Mouse (Mus musculus) MEL (cell line): Measurements from ENCODE around the gene Grm1. TPM values are rescaled to one million over a fixed set of nuclear protein-coding genes. Genes with fewer than 3 reads are reported as not detected.

ENCODE experiments used
- DNase-seq: peaks from one replicate; pipeline ENCODE4 v3.0.0; 2011; ENCODE audit warnings: low read depth, low spot score
- H3K27ac ChIP-seq: 2 replicates; pipeline ENCODE4 v1.5.1; 2012; ENCODE audit warnings: low read depth, mild to moderate bottlenecking, control low read depth, low read length, moderate library complexity; ENCODE audit not compliant: control insufficient read depth
- H3K27me3 ChIP-seq, 2 experiments: fragments of 150-350 bp in 1 of 2; sonication (generic) in 1 of 2; 2 replicates each; pipeline ENCODE4 v1.6.1; 2012; ENCODE audit warnings: low read length in 2 of 2, mild to moderate bottlenecking in 2 of 2, improper control_type of control experiment in 1 of 2, moderate library complexity in 1 of 2; ENCODE audit not compliant: insufficient read depth in 2 of 2, control insufficient read depth in 1 of 2
- H3K36me3 ChIP-seq, 2 experiments: 2 replicates each; pipeline ENCODE4 v1.6.1; 2012 to 2014; ENCODE audit warnings: low read length in 2 of 2, improper control_type of control experiment in 1 of 2, inconsistent platforms in 1 of 2, mild to moderate bottlenecking in 1 of 2; ENCODE audit not compliant: insufficient read depth in 2 of 2, control insufficient read depth in 1 of 2
- H3K4me1 ChIP-seq, 2 experiments: fragments of 150-350 bp in 1 of 2; sonication (generic) in 1 of 2; 2 replicates each; pipeline ENCODE4 v1.6.1; 2012; ENCODE audit warnings: low read length in 2 of 2, improper control_type of control experiment in 1 of 2, mild to moderate bottlenecking in 1 of 2; ENCODE audit not compliant: insufficient read depth in 2 of 2, control insufficient read depth in 1 of 2
- H3K4me3 ChIP-seq, 2 experiments: fragments of 150-350 bp in 1 of 2; sonication (generic) in 1 of 2; 2 replicates each; pipeline ENCODE4 v1.5.1; 2012; ENCODE audit warnings: low read depth in 2 of 2, low read length in 2 of 2, mild to moderate bottlenecking in 2 of 2, moderate library complexity in 2 of 2, control low read depth in 1 of 2, improper control_type of control experiment in 1 of 2; ENCODE audit not compliant: control insufficient read depth in 1 of 2, insufficient read depth in 1 of 2
- H3K79me2 ChIP-seq: 2 replicates; pipeline ENCODE4 v1.6.1; 2012; ENCODE audit warnings: mild to moderate bottlenecking, low read length, moderate library complexity; ENCODE audit not compliant: control insufficient read depth, poor library complexity, insufficient read depth
- H3K9ac ChIP-seq: 2 replicates; pipeline ENCODE4 v1.6.1; 2012; ENCODE audit warnings: low read depth, mild to moderate bottlenecking, control low read depth, low read length, moderate library complexity; ENCODE audit not compliant: control insufficient read depth, poor library complexity, severe bottlenecking
- H3K9me3 ChIP-seq: fragments of 150-350 bp; sonication (generic); replicated peaks from 2 replicates; pipeline ENCODE4 v1.6.1; 2012; ENCODE audit warnings: mild to moderate bottlenecking, low read length, improper control_type of control experiment, moderate library complexity; ENCODE audit not compliant: insufficient read depth
- BHLHE40 ChIP-seq: IDR thresholded peaks from 2 replicates; pipeline ENCODE4 v1.6.1; 2012; ENCODE audit warnings: low read depth, mild to moderate bottlenecking, inconsistent platforms, low read length, improper control_type of control experiment, borderline replicate concordance
- CHD1 ChIP-seq: IDR thresholded peaks from 2 replicates; pipeline ENCODE4 v1.6.1; 2012; ENCODE audit warnings: low read depth, mild to moderate bottlenecking, inconsistent platforms, low read length, improper control_type of control experiment
- CHD2 ChIP-seq: IDR thresholded peaks from 2 replicates; pipeline ENCODE4 v1.6.1; 2011; ENCODE audit warnings: low read length, improper control_type of control experiment
- CTCF ChIP-seq, 3 experiments: IDR thresholded peaks in 2 of 3; conservative IDR thresholded peaks in 1 of 3; 2 replicates each; pipeline ENCODE4 v1.5.1; 2011 to 2012; ENCODE audit warnings: low read length in 3 of 3, low read depth in 2 of 3, mild to moderate bottlenecking in 2 of 3, improper control_type of control experiment in 1 of 3, inconsistent platforms in 1 of 3, mixed read lengths in 1 of 3, moderate library complexity in 1 of 3; ENCODE audit not compliant: control insufficient read depth in 1 of 3, insufficient read depth in 1 of 3, poor library complexity in 1 of 3, severe bottlenecking in 1 of 3
- ETS1 ChIP-seq: IDR thresholded peaks from 2 replicates; pipeline ENCODE4 v1.6.1; 2012; ENCODE audit warnings: low read depth, mild to moderate bottlenecking, inconsistent platforms, low read length, improper control_type of control experiment, moderate library complexity
- MAFK ChIP-seq: IDR thresholded peaks from 2 replicates; pipeline ENCODE4 v1.6.1; 2011; ENCODE audit warnings: low read depth, mild to moderate bottlenecking, low read length, improper control_type of control experiment, borderline replicate concordance
- MXI1 ChIP-seq: IDR thresholded peaks from 2 replicates; pipeline ENCODE4 v1.6.1; 2011; ENCODE audit warnings: mild to moderate bottlenecking, low read depth, low read length, improper control_type of control experiment
- MYC ChIP-seq: IDR thresholded peaks from 2 replicates; pipeline ENCODE4 v1.6.1; 2011; ENCODE audit warnings: low read depth, mild to moderate bottlenecking, low read length, improper control_type of control experiment, moderate library complexity
- NRF1 ChIP-seq: IDR thresholded peaks from 2 replicates; pipeline ENCODE4 v1.6.1; 2014; ENCODE audit warnings: low read depth, mild to moderate bottlenecking, inconsistent platforms, low read length, improper control_type of control experiment, moderate library complexity; ENCODE audit not compliant: poor library complexity, insufficient read depth, severe bottlenecking
- POLR2A ChIP-seq, 2 experiments: IDR thresholded peaks; 2 replicates each; pipeline ENCODE4 v1.6.1; 2011 to 2012; ENCODE audit warnings: low read length in 2 of 2, mild to moderate bottlenecking in 2 of 2, control low read depth in 1 of 2, improper control_type of control experiment in 1 of 2, low read depth in 1 of 2, moderate library complexity in 1 of 2; ENCODE audit not compliant: control insufficient read depth in 1 of 2, insufficient read depth in 1 of 2, poor library complexity in 1 of 2
- POLR2AphosphoS5 ChIP-seq: IDR thresholded peaks from 2 replicates; pipeline ENCODE4 v1.6.1; 2012; ENCODE audit warnings: low read depth, borderline replicate concordance, mild to moderate bottlenecking, inconsistent platforms, low read length, moderate library complexity, mixed read lengths
- RAD21 ChIP-seq: IDR thresholded peaks from 2 replicates; pipeline ENCODE4 v1.6.1; 2011; ENCODE audit warnings: mild to moderate bottlenecking, low read depth, low read length, improper control_type of control experiment
- RCOR1 ChIP-seq: IDR thresholded peaks from 2 replicates; pipeline ENCODE4 v1.6.1; 2012; ENCODE audit warnings: low read depth, mild to moderate bottlenecking, inconsistent platforms, low read length, improper control_type of control experiment
- SMC3 ChIP-seq: IDR thresholded peaks from 2 replicates; pipeline ENCODE4 v1.6.1; 2011; ENCODE audit warnings: low read depth, low read length, improper control_type of control experiment
- USF2 ChIP-seq, 2 experiments: IDR thresholded peaks; 2 replicates each; pipeline ENCODE4 v1.6.1; 2011 to 2012; ENCODE audit warnings: improper control_type of control experiment in 2 of 2, low read length in 2 of 2, borderline replicate concordance in 1 of 2, inconsistent platforms in 1 of 2, low read depth in 1 of 2, mild to moderate bottlenecking in 1 of 2; ENCODE audit not compliant: insufficient read depth in 1 of 2
- ZC3H11A ChIP-seq: IDR thresholded peaks from 2 replicates; pipeline ENCODE4 v1.6.1; 2012; ENCODE audit warnings: low read depth, mild to moderate bottlenecking, inconsistent platforms, low read length, improper control_type of control experiment
- ZMIZ1 ChIP-seq: IDR thresholded peaks from 2 replicates; pipeline ENCODE4 v1.6.1; 2012; ENCODE audit warnings: low read depth, mild to moderate bottlenecking, inconsistent platforms, low read length, improper control_type of control experiment, moderate library complexity
- ZNF384 ChIP-seq: IDR thresholded peaks from 2 replicates; pipeline ENCODE4 v1.6.1; 2012; ENCODE audit warnings: low read depth, mild to moderate bottlenecking, inconsistent platforms, low read length, improper control_type of control experiment
- polyA plus RNA-seq, 2 experiments: library from polyadenylated mRNA; stranded (reverse) in 1 of 2; unstranded in 1 of 2; fragments of >175 nt in 1 of 2; fragments of >200 nt in 1 of 2; gene quantifications; 2 replicates each; pipeline versions ENCODE4 v1.2.1 to v1.2.4; 2012; ENCODE audit warnings: low replicate concordance in 2 of 2, low read depth in 1 of 2; ENCODE audit not compliant: insufficient read length in 2 of 2, insufficient read depth in 1 of 2, missing spikeins in 1 of 2
- total RNA-seq: library from RNA; depleted of rRNA; stranded (reverse); fragments of 300-350 nt; gene quantifications from 2 replicates; pipeline ENCODE4 v1.2.3, GENCODE M21; 2012

Gene Grm1
- total and polyA plus RNA-seq, 3 experiments, result not detected

DNA sequence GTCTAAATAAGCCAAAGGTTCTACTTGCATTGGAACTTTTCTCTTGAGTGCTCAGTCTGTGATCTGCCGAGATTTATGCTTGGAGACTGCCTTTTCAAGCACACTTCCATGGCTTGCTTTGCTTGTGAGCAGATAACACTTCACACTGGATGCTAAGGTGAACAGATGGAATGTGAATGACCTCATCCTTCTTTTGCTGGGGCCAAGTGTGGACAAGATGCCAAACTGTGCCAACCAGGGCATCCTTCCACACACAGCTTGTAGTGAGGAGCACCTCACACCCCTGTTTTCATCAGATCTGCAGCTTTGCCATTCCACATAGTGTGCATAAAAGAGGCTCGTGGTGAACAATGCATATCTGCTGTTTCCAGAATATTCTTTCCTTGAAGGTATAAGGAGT is 371.3 kb downstream of the Grm1 start:
- H3K4me3 ChIP-seq, result no peak overlapping the region
- no peaks in the 10 kb centered on the region; a peak in 1 of 4 replicates for H3K27me3 ChIP-seq
- no peaks in the 10 kb centered on the region for H3K36me3 ChIP-seq
- no peak overlapping the region for H3K9ac ChIP-seq
- H3K79me2 ChIP-seq, result no peaks in the 10 kb centered on the region
- no peak overlapping the region for H3K27ac ChIP-seq
- DNase-seq, result no peak
- no peaks in the 10 kb centered on the region for H3K9me3 ChIP-seq
- TF ChIP-seq ZNF384, result no peak
- TF ChIP-seq POLR2A (IDR thresholded peaks at IDR 0.05; ENCODE audit: control insufficient read depth in 1 of 2, insufficient read depth in 1 of 2, low read depth in 1 of 2, low read length in 2 of 2, poor library complexity in 1 of 2), result no peak
- TF ChIP-seq SMC3, result no peak
- no peak for TF ChIP-seq ZC3H11A
- no peak for TF ChIP-seq MAFK
- H3K4me1 ChIP-seq, result no peaks in the 10 kb centered on the region

DNA sequence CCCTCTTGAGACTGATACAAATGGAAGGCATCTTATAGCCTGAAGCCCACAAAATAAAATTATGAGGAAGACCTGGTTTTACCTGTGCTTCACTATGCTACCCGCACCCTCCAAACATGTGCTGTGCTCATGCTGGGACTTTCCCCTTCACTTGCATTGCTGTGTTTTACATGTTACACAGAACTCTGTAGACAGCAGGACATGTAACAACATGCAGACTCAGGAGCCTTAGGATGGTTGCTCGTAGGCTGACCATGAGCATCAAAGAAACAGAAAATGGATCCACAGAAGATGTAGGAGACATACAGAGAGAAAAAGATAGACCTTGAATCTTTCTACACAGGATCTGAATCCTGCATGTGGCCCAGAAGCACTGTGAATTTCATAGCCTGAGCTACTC is 371.8 kb downstream of the Grm1 start:
- no peak for DNase-seq
- TF ChIP-seq BHLHE40, result no peak
- no peak for TF ChIP-seq ZC3H11A
- no peak for TF ChIP-seq ZMIZ1
- TF ChIP-seq POLR2AphosphoS5, result no peak
- TF ChIP-seq CHD2, result no peak
- TF ChIP-seq RCOR1, result no peak
- TF ChIP-seq RAD21, result no peak
- H3K4me3 ChIP-seq, result no peak overlapping the region

DNA sequence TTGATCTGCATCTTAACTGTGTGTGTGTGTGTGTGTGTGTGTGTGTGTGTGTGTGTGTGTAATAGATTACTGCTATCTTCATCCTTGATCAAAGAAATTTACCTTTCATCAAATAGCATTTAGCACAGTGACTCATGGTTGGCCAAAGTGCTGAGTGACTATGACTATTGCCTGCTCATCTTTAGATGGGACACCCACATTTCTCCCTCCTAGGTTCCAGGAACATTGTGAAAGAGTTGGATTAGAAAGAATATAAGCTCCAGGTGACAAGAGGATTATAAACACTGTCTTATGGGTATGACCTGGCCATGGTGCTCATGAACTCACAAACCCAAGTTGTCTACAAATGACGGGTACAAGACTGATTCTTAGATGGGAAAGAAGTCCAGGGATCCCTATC is 374.1 kb downstream of the Grm1 start:
- Histone ChIP-seq H3K27ac (no peak overlapping the region), H3K9ac (no peak overlapping the region), H3K4me3 (no peak overlapping the region), H3K79me2 (no peaks in the 10 kb centered on the region), H3K27me3 (no peaks in the 10 kb centered on the region; a peak in 2 of 4 replicates), H3K4me1 (no peaks in the 10 kb centered on the region), H3K36me3 (no peaks in the 10 kb centered on the region), H3K9me3 (no peaks in the 10 kb centered on the region)
- no peak for TF ChIP-seq BHLHE40
- TF ChIP-seq MXI1, result no peak
- TF ChIP-seq ETS1, result no peak
- no peak for TF ChIP-seq RCOR1
- no peak for TF ChIP-seq MAFK
- TF ChIP-seq CHD1, result no peak
- TF ChIP-seq NRF1, result no peak
- TF ChIP-seq MYC, result no peak
- no peak for TF ChIP-seq CTCF (IDR thresholded peaks at IDR 0.05 in 2 of 3, conservative IDR thresholded peaks at IDR 0.05 in 1 of 3; ENCODE audit: control insufficient read depth in 1 of 3, insufficient read depth in 1 of 3, low read depth in 2 of 3, low read length in 3 of 3, poor library complexity in 1 of 3, severe bottlenecking in 1 of 3)
- TF ChIP-seq USF2 (IDR thresholded peaks at IDR 0.05; ENCODE audit: borderline replicate concordance in 1 of 2, insufficient read depth in 1 of 2, low read depth in 1 of 2, low read length in 2 of 2), result no peak
- no peak for DNase-seq

More for the DNA sequence above, 371.8 kb downstream of the Grm1 start:
- Histone ChIP-seq H3K4me1 (no peaks in the 10 kb centered on the region), H3K79me2 (no peaks in the 10 kb centered on the region), H3K36me3 (no peaks in the 10 kb centered on the region), H3K27ac (no peak overlapping the region), H3K9ac (no peak overlapping the region), H3K27me3 (no peaks in the 10 kb centered on the region; a peak in 1 of 4 replicates), H3K9me3 (no peaks in the 10 kb centered on the region)
